Mouse (Mus musculus) heart, embryonic 16.5 days (tissue): ENCODE results near the gene Dtx2. TPM values are rescaled to one million over a fixed set of nuclear protein-coding genes. Genes with fewer than 3 reads are reported as not detected.
A peak's percentile ranks its signal among the peaks of the same experiment; 100 is the strongest.
"Not testable (repeated sequence)": the region's sequence is repeated elsewhere in the genome, so short reads cannot be mapped to it uniquely, and the experiment has no call there.

Experiments
- ATAC-seq: fragments of 200-750 bp; cut with Nextera tagmentation; replicated peaks from 2 replicates; pipeline ENCODE4 v1.8.0; 2017; ENCODE audit warnings: moderate number of reproducible peaks; ENCODE audit not compliant: insufficient read depth, low FRiP score; ENCODE audit errors: extremely low read depth
- H3K27ac ChIP-seq: fragments of 300-500 bp; sonication (generic); 2 replicates; pipeline ENCODE4 v1.5.1; 2014; ENCODE audit warnings: mild to moderate bottlenecking, low read length, control low read depth, moderate library complexity
- H3K27me3 ChIP-seq: fragments of 300-500 bp; sonication (generic); 2 replicates; pipeline ENCODE4 v1.6.1; 2014; ENCODE audit warnings: low read length, mixed read lengths; ENCODE audit not compliant: control insufficient read depth, insufficient read depth
- H3K36me3 ChIP-seq: fragments of 300-500 bp; sonication (generic); 2 replicates; pipeline ENCODE4 v1.6.1; 2014; ENCODE audit not compliant: control insufficient read depth, insufficient read depth
- H3K4me1 ChIP-seq: fragments of 300-500 bp; sonication (generic); 2 replicates; pipeline ENCODE4 v1.6.1; 2014; ENCODE audit warnings: low read length, mixed read lengths; ENCODE audit not compliant: control insufficient read depth, insufficient read depth
- H3K4me2 ChIP-seq: fragments of 300-500 bp; sonication (generic); 2 replicates; pipeline ENCODE4 v1.6.1; 2014; ENCODE audit warnings: low read depth, mild to moderate bottlenecking, control low read depth, low read length
- H3K4me3 ChIP-seq: fragments of 300-500 bp; sonication (generic); 2 replicates; pipeline ENCODE4 v1.5.1; 2014; ENCODE audit warnings: mild to moderate bottlenecking, control low read depth, low read length
- H3K9ac ChIP-seq: fragments of 300-500 bp; sonication (generic); 2 replicates; pipeline ENCODE4 v1.6.1; 2014; ENCODE audit warnings: low read length, control low read depth
- H3K9me3 ChIP-seq: fragments of 300-500 bp; sonication (generic); replicated peaks from 2 replicates; pipeline ENCODE4 v1.6.1; 2016; ENCODE audit warnings: low read length; ENCODE audit not compliant: control insufficient read depth
- WGBS: fragments of 180-500 bp; shearing (Covaris S2); extraction: QIAGEN DNeasy Blood & Tissue Kit; methylation state at CpG from one replicate; pipeline ENCODE4 v1.1.7; 2014; 5-methylcytosine and 5-hydroxymethylcytosine counted together
- polyA plus RNA-seq: library from polyadenylated mRNA; unstranded; fragments of >200 nt; fragmentation: Nextera tagmentation; extraction: Ambion mirVana; gene quantifications from 2 replicates; pipeline ENCODE4 v1.2.1, GENCODE M21; 2015

The Dtx2 gene
- polyA plus RNA-seq, 1 experiment from 2014 or later: 22.5 TPM

DNA sequence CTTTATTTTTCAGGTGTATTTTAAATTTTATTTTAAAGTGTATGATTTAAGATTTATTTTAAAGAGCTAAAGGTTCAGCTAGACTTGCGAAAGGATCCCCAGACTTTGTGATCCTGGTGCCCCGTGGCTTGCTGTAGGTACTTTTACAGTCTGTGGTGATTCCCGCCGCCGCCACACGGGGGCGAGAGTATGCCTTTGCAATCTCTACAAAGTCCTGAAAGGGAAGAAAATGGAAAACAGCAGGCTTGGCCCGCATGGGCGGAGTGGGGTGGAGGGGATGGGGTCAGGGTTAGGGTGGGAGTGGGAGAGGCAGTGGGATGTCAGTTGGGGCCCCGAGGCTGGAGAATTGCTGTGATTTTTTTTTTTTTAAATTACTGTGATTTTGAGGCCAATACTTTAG lies 51.4 kb downstream of the Dtx2 start:
- no peak overlapping the region for H3K9ac ChIP-seq
- ATAC-seq: 0 out of 2 replicates have a peak, but pooled peaks have one; percentile 30
- no peak overlapping the region for H3K27ac ChIP-seq
- no peak overlapping the region for H3K4me3 ChIP-seq
- H3K36me3 ChIP-seq: no peaks in the 10 kb centered on the region
- H3K4me2 ChIP-seq: no peak overlapping the region
- no peaks in the 10 kb centered on the region for H3K4me1 ChIP-seq
- WGBS: 3% methylated on average over 10 of the region's 10 CpGs
- no peaks in the 10 kb centered on the region for H3K27me3 ChIP-seq
- no peaks in the 10 kb centered on the region for H3K9me3 ChIP-seq

DNA sequence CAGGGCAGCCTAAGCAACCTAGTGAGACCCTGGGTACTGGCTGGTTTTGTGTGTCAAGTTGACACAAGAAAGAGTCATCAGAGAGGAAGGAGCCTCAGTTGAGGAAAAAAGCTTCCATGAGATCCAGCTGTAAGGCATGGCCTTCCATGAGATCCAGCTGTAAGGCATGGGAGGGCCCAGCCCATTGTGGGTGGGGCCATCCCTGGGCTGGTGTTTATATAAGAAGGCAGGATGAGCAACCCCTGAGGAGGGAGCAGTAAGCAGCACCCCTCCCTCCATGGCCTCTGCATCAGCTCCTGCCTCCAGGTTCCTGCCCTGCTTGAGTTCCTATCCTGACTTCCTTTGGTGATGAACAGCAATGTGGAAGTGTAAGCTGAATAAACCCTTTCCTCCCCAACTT lies 53.9 kb downstream of the Dtx2 start:
- not testable (repeated sequence) for H3K27ac ChIP-seq, H3K36me3 ChIP-seq, H3K27me3 ChIP-seq, H3K4me3 ChIP-seq, H3K4me2 ChIP-seq, H3K9ac ChIP-seq, H3K9me3 ChIP-seq, ATAC-seq
- peaks cover 10% of the 10 kb centered on the region for H3K4me1 ChIP-seq

DNA sequence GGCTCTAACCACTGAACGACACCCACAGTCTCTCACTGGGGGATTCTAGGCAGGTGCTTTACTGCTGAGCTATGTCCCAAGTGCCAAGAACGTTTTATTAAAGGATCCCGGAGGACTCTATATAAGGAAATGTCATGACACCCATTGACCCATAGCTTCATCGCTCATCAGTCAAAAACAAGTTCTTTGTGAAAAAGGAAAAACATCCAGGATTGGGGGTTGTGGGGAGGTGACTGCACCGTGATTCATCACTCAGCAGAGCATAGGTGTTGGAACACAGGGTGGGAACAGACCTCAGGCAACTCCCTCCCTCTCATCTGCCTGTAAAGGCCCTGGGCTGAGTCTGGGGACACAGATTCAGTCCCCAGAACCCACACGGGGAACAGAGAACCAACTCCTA lies 55.3 kb downstream of the Dtx2 start:
- no peak overlapping the region for H3K4me2 ChIP-seq
- H3K4me3 ChIP-seq: no peak overlapping the region
- H3K27ac ChIP-seq: no peak overlapping the region
- 57% methylated on average over 6 of the region's 6 CpGs for WGBS
- ATAC-seq: no peak
- H3K9me3 ChIP-seq: no peaks in the 10 kb centered on the region
- no peaks in the 10 kb centered on the region for H3K27me3 ChIP-seq
- no peaks in the 10 kb centered on the region for H3K36me3 ChIP-seq
- H3K4me1 ChIP-seq: peaks cover 10% of the 10 kb centered on the region
- H3K9ac ChIP-seq: no peak overlapping the region

DNA sequence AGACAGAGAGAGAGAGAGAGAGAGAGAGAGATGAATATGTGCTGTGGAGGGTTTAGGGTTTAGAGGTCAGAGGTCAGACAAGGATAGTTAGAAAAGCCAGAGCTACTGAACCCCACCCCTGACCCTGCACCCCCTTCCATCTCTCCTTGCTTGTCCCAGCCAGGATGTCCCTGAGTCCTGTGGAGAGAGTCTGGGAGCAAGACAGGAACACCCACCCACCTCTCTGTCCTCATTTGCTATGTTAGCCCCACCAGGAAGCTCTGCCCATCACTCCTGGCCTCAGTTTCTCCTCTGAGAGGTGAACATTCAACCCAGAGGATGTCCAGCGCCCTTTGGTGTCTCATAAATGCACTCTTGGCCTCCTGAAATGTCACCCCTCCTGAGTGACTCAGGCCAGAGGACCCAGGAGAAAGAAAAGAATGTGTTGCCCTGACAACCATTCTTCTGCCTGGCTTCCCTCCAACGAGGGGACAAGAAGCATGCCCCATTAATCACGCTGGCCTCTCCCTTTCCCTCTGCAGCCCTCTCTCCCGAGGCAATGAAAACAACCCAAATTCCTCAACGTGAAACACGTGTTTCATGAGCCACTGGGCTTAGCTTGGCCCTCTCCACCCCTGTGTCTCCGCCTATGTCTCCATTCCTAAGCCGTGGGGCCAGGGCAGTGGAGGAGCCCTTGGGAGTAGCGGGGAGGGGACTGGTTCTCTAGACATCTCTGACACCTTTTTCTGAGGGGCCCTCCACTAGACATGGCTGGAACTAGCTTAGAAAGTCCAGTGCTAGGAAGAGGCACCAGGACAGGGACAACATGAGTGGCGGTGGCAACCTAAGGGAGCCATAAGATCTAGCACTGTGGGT lies 56.9 kb downstream of the Dtx2 start:
- Histone ChIP-seq H3K9me3 (no peaks in the 10 kb centered on the region), H3K27me3 (no peaks in the 10 kb centered on the region), H3K27ac (peak overlapping the region; percentile 66), H3K4me1 (peaks cover 10% of the 10 kb centered on the region), H3K4me2 (0 out of 2 replicates have a peak overlapping the region, but pooled peaks have one; percentile 9), H3K9ac (no peak overlapping the region), H3K4me3 (no peak overlapping the region), H3K36me3 (no peaks in the 10 kb centered on the region)
- peak; percentile 85 for ATAC-seq
- WGBS: 16% methylated on average over 10 of the region's 10 CpGs

DNA sequence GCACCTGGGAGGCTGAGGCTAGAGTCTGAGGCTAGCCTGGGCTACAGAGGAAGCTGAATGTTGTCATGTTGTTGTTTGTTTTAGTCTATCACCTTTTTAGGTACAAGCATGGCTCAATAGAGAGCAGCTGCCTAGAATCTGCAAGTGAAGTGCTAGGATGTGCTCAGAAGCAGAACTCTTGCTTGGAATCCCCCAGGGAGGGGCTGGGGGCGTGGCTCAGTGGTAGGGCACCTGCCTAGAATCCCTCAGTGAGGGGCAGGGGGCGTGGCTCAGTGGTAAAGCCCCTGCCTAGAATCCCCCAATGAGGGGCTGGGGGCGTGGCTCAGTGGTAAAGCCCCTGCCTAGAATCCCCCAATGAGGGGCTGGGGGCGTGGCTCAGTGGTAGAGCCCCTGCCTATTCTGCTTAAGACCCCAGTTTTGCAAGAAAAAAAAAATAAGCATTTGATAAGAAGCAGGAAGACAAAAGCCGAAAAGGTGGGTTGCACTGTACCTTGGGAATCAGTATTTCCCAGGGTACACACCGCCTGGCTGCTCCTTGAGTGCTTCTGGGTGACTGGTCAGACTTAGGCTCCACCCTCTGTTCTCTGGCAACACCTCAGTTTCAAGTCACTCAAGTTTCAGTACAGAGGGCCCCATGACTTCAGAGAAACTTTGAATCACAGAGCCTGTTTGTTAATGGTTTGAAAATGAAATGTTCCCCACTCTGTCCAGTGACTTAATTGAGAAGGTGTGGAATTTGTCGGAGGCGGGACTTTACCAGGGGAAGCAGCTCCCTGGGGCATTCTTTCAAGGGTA lies 58.5 kb downstream of the Dtx2 start:
- Histone ChIP-seq H3K36me3 (no peaks in the 10 kb centered on the region), H3K4me3 (no peak overlapping the region), H3K4me1 (peaks cover 10% of the 10 kb centered on the region), H3K27me3 (peaks cover 3% of the 10 kb centered on the region; the same call in 1 of the 2 replicates), H3K27ac (no peak overlapping the region), H3K9ac (no peak overlapping the region), H3K9me3 (no peaks in the 10 kb centered on the region), H3K4me2 (no peak overlapping the region)
- WGBS: 76% methylated on average over 8 of the region's 8 CpGs
- ATAC-seq: no peak

DNA sequence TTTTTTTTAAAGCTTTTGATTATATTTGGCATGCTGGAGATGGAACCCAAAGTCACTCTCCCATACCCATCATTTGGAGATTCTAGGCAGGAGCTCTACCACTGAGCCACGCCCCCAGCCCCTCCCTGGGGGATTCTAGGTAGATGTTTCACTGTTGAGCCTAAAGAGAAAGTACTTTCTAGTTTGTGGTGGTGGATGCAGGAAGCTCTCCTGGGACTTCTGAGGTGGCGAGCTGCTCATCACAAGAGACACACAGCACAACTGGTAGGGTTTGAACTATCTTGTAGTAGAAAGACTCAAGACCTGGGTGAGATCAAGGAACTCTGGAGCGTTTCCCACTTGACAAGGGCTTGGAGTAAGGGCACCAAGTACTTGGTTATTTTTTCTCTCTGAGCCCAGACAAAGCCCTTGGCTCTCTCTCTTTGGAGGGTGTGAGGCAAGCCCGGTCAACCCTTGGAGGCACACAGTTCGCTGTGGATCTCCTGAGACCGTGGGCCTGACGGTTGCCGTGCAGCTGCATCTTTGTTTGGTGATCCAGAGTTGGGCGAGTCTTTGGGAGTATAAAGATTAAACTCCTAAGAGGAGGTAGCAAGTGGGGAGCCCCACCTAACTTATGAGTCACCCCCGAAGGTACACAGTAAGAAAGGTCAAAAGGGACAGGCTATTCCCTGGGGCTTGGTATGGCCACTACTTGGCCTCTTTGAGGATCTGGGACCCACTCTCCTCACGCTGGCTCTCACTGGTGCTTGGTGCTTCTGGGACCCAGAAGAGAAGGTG lies 59.9 kb downstream of the Dtx2 start, which contains the start of gene Upk3bl:
Gene Upk3bl (plus strand): TSS at position 192 of the 777 bp plus-strand sequence.
- Histone ChIP-seq H3K4me3 (no peak within 1 kb of the TSS), H3K27ac (no peak within 1 kb of the TSS), H3K9me3 (no peaks in the 10 kb centered on the region), H3K4me1 (peaks cover 10% of the 10 kb centered on the region), H3K9ac (no peak within 1 kb of the TSS), H3K4me2 (no peak within 1 kb of the TSS), H3K27me3 (peaks cover 4% of the 10 kb centered on the region; the same call in 1 of the 2 replicates), H3K36me3 (no peaks in the 10 kb centered on the region)
- WGBS: 87% methylated on average over 11 of the region's 11 CpGs
- no peak for ATAC-seq

DNA sequence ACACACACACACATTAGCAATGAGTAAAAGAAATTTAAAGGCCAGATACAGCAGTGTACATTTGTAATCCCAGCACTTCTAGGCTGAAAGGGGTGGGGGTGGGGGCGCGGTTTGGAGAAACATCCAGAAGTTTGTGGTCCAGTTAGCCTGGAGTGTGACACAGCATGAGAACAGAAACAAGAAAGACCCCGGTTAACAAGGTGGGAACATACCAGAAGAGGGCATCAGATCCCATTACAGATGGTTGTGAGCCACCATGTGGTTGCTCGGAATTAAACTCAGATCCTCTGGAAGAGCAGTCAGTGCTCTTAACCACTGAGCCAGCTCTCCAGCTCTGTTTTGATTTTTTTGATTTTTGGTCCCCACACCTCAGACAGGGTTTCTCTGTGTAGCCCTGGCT lies 61.5 kb downstream of the Dtx2 start:
- Histone ChIP-seq H3K4me1 (peaks cover 10% of the 10 kb centered on the region), H3K4me3 (no peak overlapping the region), H3K27ac (no peak overlapping the region), H3K9me3 (no peaks in the 10 kb centered on the region), H3K27me3 (peaks cover 5% of the 10 kb centered on the region), H3K9ac (no peak overlapping the region), H3K36me3 (no peaks in the 10 kb centered on the region), H3K4me2 (no peak overlapping the region)
- no peak for ATAC-seq
- WGBS: 36% methylated on average over 4 of the region's 4 CpGs

DNA sequence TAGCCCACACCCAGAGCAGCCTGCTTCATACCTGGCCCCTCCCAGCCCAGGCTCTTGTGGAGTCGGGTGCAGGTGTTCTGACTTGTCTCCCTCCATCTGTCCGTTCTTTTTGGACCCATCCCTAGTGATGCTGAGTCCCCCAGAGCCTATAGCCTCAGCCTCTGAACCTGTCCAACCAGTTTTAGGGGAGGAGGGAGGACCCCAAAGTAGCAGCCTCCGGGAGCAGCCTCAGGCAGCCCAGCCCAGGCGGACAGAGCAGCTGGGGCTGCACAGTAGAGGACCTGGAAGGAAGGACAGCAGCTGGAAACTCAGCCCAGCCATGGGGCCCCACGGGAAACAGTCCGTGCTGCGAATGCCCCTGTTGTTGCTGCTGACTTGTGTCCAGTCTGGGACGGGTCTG lies 62.5 kb downstream of the Dtx2 start:
- WGBS: 23% methylated on average over 8 of the region's 8 CpGs
- no peaks in the 10 kb centered on the region for H3K9me3 ChIP-seq
- no peak overlapping the region for H3K4me3 ChIP-seq
- no peaks in the 10 kb centered on the region for H3K36me3 ChIP-seq
- H3K9ac ChIP-seq: no peak overlapping the region
- no peaks in the 10 kb centered on the region; the same call in 1 of the 2 replicates for H3K4me1 ChIP-seq
- no peak overlapping the region for H3K27ac ChIP-seq
- no peak overlapping the region for H3K4me2 ChIP-seq
- peaks cover 7% of the 10 kb centered on the region for H3K27me3 ChIP-seq
- peak; percentile 24; the same call in 1 of the 2 replicates for ATAC-seq
